Mouse (Mus musculus): ENCODE data around the gene Abcg1. TPM values are rescaled to one million over a fixed set of nuclear protein-coding genes. Genes with fewer than 3 reads are reported as not detected.

Abcg1 gene
- total and polyA plus RNA-seq, 3 experiments: 2.2 to 4.6 (median 2.2) TPM

- H3K9me3 ChIP-seq (replicated peaks; ENCODE audit: low read length): no peaks in the 10 kb centered on the region
- dilution Hi-C loops (cut with MboI; ENCODE audit: extremely low pct_ligation_motif_present, extremely low pct_unique_long_range_greater_than_20kb, low sequenced_read_pairs): no loop called here
- H3K4me3 ChIP-seq (replicated peaks in 1 of 3; ENCODE audit: low read depth in 2 of 3, low read length in 2 of 3, poor library complexity in 1 of 3): no peak overlapping the region
- H3K36me3 ChIP-seq (replicated peaks in 1 of 2; ENCODE audit: control insufficient read depth in 1 of 2, insufficient read depth in 1 of 2, low read length in 1 of 2): peaks cover 0 to under 1% of the 10 kb centered on the region in 2 experiments
- H3K79me2 ChIP-seq (replicated peaks; ENCODE audit: control insufficient read depth, extremely low read depth, insufficient read depth, poor library complexity, severe bottlenecking): no peaks in the 10 kb centered on the region
- no peak for DNase-seq (ENCODE audit: extremely low read depth)
- H3K9ac ChIP-seq (ENCODE audit: insufficient read depth, low read depth): no peak overlapping the region
- TF ChIP-seq MYC (IDR thresholded peaks at IDR 0.05; ENCODE audit: low read depth, low read length): no peak
- no peak for TF ChIP-seq POLR2AphosphoS2 (IDR thresholded peaks at IDR 0.05; ENCODE audit: low read depth, low read length)
- TF ChIP-seq BHLHE40 (IDR thresholded peaks at IDR 0.05; ENCODE audit: low read depth, low read length): no peak
- no peak for TF ChIP-seq KAT2A (IDR thresholded peaks at IDR 0.05; ENCODE audit: insufficient replicate concordance, low read length)
- TF ChIP-seq MAX (IDR thresholded peaks at IDR 0.05; ENCODE audit: low read length): no peak
- TF ChIP-seq MEF2A (IDR thresholded peaks at IDR 0.05; ENCODE audit: borderline replicate concordance, low read depth, low read length): no peak
- no peak for TF ChIP-seq ZC3H11A (IDR thresholded peaks at IDR 0.05; ENCODE audit: low read depth, low read length)
- TF ChIP-seq RAD21 (IDR thresholded peaks at IDR 0.05; ENCODE audit: low read depth, low read length): no peak
- no peak for TF ChIP-seq JUN (IDR thresholded peaks at IDR 0.05; ENCODE audit: insufficient read depth, low read depth, low read length)
- TF ChIP-seq JUND (conservative IDR thresholded peaks at IDR 0.05; ENCODE audit: low read depth, low read length): no peak
- no peak for TF ChIP-seq MAFK (IDR thresholded peaks at IDR 0.05; ENCODE audit: insufficient replicate concordance, low read length)
- TF ChIP-seq POLR2A (IDR thresholded peaks at IDR 0.05; ENCODE audit: low read depth, low read length): no peak
- TF ChIP-seq EP300 (IDR thresholded peaks at IDR 0.05; ENCODE audit: low read length): no peak
- no peak for TF ChIP-seq UBTF (IDR thresholded peaks at IDR 0.05; ENCODE audit: low read depth, low read length)
- no peak for TF ChIP-seq ETS1 (conservative IDR thresholded peaks at IDR 0.05; ENCODE audit: low read depth, low read length)
- TF ChIP-seq PAX5 (IDR thresholded peaks at IDR 0.05; ENCODE audit: low read length): no peak
- TF ChIP-seq USF2 (conservative IDR thresholded peaks at IDR 0.05; ENCODE audit: low read depth, low read length): no peak
- TF ChIP-seq TBP (conservative IDR thresholded peaks at IDR 0.05; ENCODE audit: low read depth, low read length): no peak
- peaks cover 6% of the 10 kb centered on the region for H3K27me3 ChIP-seq (replicated peaks)
- no peak overlapping the region for H3K27ac ChIP-seq (ENCODE audit: insufficient read depth, low read depth)
- H3K4me1 ChIP-seq (ENCODE audit: control insufficient read depth in 1 of 2, insufficient read depth in 2 of 2): no peaks in the 10 kb centered on the region
- in situ Hi-C loops (cut with MboI; ENCODE audit: low pct_ligation_motif_present, low pct_unique_long_range_greater_than_20kb, low sequenced_read_pairs): no loop called here
- no peak overlapping the region for H3K4me2 ChIP-seq (ENCODE audit: insufficient read depth, low read depth, poor library complexity, severe bottlenecking)
Measured at GRCm38 (mm10) chr17:31103007-31103570, 45.6 kb downstream of the Abcg1 start.

GRCm38 (mm10) chr17:31103823-31104222 lies 46.3 kb downstream of the Abcg1 start:
- Histone ChIP-seq H3K4me2 (ENCODE audit: insufficient read depth, low read depth, poor library complexity, severe bottlenecking) (no peak overlapping the region), H3K4me3 (replicated peaks in 1 of 3; ENCODE audit: low read depth in 2 of 3, low read length in 2 of 3, poor library complexity in 1 of 3) (no peak overlapping the region), H3K27ac (ENCODE audit: insufficient read depth, low read depth) (no peak overlapping the region), H3K4me1 (ENCODE audit: control insufficient read depth in 1 of 2, insufficient read depth in 2 of 2) (no peaks in the 10 kb centered on the region), H3K9ac (ENCODE audit: insufficient read depth, low read depth) (no peak overlapping the region), H3K9me3 (replicated peaks; ENCODE audit: low read length) (no peaks in the 10 kb centered on the region), H3K79me2 (replicated peaks; ENCODE audit: control insufficient read depth, extremely low read depth, insufficient read depth, poor library complexity, severe bottlenecking) (no peaks in the 10 kb centered on the region), H3K36me3 (replicated peaks in 1 of 2; ENCODE audit: control insufficient read depth in 1 of 2, insufficient read depth in 1 of 2, low read length in 1 of 2) (peaks cover 5 to 8% of the 10 kb centered on the region in 2 experiments), H3K27me3 (replicated peaks) (peaks cover 6% of the 10 kb centered on the region)
- dilution Hi-C loops (cut with MboI; ENCODE audit: extremely low pct_ligation_motif_present, extremely low pct_unique_long_range_greater_than_20kb, low sequenced_read_pairs) (no loop called here), in situ Hi-C loops (cut with MboI; ENCODE audit: low pct_ligation_motif_present, low pct_unique_long_range_greater_than_20kb, low sequenced_read_pairs) (no loop called here)
- no peak for DNase-seq (ENCODE audit: extremely low read depth)
- TF ChIP-seq USF2 (conservative IDR thresholded peaks at IDR 0.05; ENCODE audit: low read depth, low read length): no peak
- TF ChIP-seq MAZ (IDR thresholded peaks at IDR 0.05; ENCODE audit: low read depth, low read length): no peak
- TF ChIP-seq GABPA (IDR thresholded peaks at IDR 0.05; ENCODE audit: insufficient replicate concordance, low read depth, low read length): no peak
- no peak for TF ChIP-seq MAFK (IDR thresholded peaks at IDR 0.05; ENCODE audit: insufficient replicate concordance, low read length)
- no peak for TF ChIP-seq CTCF (conservative IDR thresholded peaks at IDR 0.05 in 1 of 2, IDR thresholded peaks at IDR 0.05 in 1 of 2; ENCODE audit: low read depth in 2 of 2, low read length in 2 of 2)
- TF ChIP-seq MXI1 (IDR thresholded peaks at IDR 0.05; ENCODE audit: low read depth, low read length): no peak
- TF ChIP-seq NRF1 (IDR thresholded peaks at IDR 0.05; ENCODE audit: low read depth, low read length): no peak
- TF ChIP-seq KAT2A (IDR thresholded peaks at IDR 0.05; ENCODE audit: insufficient replicate concordance, low read length): no peak
- TF ChIP-seq SMC3 (IDR thresholded peaks at IDR 0.05; ENCODE audit: low read depth, low read length): no peak
- TF ChIP-seq CHD2 (IDR thresholded peaks at IDR 0.05; ENCODE audit: low read length): no peak
- no peak for TF ChIP-seq ZC3H11A (IDR thresholded peaks at IDR 0.05; ENCODE audit: low read depth, low read length)

Measured in CH12.LX (cell line).